Mouse (Mus musculus) cerebellum, adult (tissue): ENCODE results near the gene Wnt3a.
"Not testable (repeated sequence)": the region's sequence is repeated elsewhere in the genome, so short reads cannot be mapped to it uniquely, and the experiment has no call there.

ENCODE experiments used
- ATAC-seq: cut with Nextera tagmentation; 2 replicates; pipeline ENCODE4 v1.9.2; 2017; ENCODE audit warnings: mild to moderate bottlenecking, moderate library complexity, mixed read lengths; ENCODE audit not compliant: insufficient number of reproducible peaks, low FRiP score, low TSS enrichment

The Wnt3a gene

DNA sequence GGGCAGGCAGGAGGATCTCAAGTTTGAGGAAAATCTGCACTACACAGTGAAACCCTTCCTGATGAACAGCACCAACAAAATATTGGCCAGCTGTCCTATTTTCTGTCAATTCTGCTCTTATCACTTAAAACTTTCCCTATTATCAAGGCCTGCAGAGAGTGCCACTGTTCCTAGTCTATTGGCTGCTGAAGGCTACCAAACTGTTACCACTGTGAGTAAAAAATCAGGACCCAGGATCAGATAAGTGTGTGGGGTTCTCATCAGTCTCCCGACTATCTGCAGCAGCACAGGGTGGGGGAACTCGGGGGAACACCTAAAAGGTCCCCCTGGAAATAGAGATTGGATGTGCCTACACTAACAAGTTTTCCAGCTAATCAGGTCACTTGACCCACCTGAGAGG, 65.4 kb downstream of the Wnt3a start:
- no peak for ATAC-seq

DNA sequence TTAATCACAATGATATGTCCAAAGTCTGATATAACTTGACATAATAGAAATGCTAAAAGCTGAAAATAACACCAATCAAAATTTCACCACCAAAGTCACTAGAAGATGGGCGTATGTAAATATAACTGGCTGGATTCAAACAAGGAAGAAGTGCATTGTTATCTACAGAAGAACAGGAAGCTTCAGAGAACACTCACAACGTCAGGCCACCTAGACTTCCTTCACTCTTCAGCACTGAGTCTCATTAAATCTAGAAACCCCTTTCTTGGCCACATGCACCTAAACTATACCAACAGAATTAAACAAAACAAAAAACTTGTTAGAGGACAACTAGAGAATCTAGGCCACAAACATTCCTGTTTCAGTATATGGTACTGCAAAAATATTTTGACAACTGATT, 66.1 kb downstream of the Wnt3a start:
- ATAC-seq, result no peak

- ATAC-seq, result no peak
Observed at GRCm38 (mm10) chr11:59224025-59224424, 66.5 kb downstream of the Wnt3a start.

DNA sequence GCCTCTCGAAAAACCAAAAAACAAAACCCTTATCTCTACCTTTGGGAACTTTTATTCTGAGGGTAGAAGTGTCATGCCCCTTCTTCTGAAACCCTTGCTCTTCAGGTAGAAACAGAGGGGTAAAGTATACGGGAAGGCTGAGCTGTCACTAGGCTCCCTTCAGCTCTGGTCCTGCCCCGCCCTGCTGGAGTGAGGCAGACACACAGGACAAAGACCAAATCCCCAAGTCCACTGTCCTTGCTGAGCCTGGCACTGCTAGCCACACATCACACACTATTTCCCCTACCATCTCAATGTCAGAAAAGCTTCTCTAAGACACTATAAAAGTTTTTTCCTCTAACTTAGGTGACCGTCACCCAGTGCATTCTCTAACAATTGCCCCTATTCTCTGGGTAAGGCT, 68.2 kb downstream of the Wnt3a start:
- ATAC-seq, result no peak

GRCm38 (mm10) chr11:59221604-59222003, 68.9 kb downstream of the Wnt3a start:
- ATAC-seq, result no peak

GRCm38 (mm10) chr11:59219064-59219463, 71.5 kb downstream of the Wnt3a start:
- ATAC-seq, result no peak

- no peak for ATAC-seq
Observed at GRCm38 (mm10) chr11:59218389-59218998, 72.1 kb downstream of the Wnt3a start.

- no peak for ATAC-seq
Observed at GRCm38 (mm10) chr11:59216955-59217354, 73.6 kb downstream of the Wnt3a start.

GRCm38 (mm10) chr11:59212892-59213494, 77.6 kb downstream of the Wnt3a start:
- ATAC-seq, result no peak

DNA sequence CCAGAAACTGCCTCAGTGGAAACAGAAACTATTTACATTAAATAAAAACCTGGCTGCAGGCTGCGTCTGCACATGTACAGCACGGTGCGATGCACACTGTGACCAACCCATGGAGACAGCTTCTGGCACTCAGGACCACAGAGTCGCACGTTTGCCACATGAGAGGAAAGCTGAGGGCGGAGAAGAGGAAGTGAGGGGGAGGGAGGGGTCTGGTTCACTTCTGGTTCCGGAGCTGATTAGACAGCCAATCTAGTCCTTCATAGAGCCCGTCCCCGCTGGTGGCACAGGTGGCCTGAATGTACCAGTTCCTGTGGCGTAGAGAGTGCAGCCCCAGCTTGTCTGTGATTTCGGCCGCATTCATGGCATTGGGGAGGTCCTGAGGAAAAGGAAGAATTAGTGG, 78.2 kb downstream of the Wnt3a start:
- ATAC-seq, result not testable (repeated sequence)

DNA sequence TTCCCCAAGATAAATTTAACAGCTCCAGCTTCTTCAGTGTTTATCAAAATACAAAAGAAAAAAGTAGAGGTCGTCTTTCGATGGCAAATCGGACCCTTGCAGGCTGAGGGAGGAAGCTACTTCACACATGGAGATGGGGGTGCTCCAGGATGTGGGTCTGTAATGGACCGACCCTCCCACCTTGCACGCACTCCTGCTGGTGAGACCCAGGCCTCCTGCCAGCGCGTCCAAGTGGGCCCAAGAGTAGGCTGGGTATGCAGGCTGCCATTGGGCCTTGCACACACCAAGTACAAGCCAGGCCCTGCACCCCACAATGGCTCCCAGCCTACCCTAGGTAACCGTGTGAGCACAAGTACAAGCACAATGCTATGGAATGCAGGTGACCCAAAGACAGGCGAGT, 79.0 kb downstream of the Wnt3a start:
- not testable (repeated sequence) for ATAC-seq

GRCm38 (mm10) chr11:59210020-59210419, 80.5 kb downstream of the Wnt3a start:
- ATAC-seq, result no peak

DNA sequence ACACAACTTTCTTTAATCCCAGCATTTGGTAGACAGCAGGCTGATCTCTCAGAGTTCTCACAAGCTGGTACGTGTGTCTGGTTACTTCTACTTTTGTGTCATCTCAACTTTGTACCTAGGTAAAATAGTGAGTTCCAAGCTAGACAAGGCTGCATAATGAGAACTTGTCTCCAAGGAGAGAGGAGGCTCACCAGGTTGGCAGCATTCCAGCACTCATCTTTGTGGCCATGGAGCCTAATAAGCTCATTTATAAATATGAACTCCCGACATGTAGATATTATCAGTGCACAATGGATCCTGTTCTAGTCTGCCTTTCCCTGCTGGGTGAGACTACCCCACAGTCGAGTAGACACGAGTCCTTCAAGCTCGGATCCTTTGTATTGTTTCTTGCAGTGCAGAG, 81.0 kb downstream of the Wnt3a start:
- ATAC-seq, result no peak

- ATAC-seq, result peak; percentile 37
Observed at GRCm38 (mm10) chr11:59209003-59209441, 81.5 kb downstream of the Wnt3a start.

- peak; percentile 73 for ATAC-seq
Observed at GRCm38 (mm10) chr11:59208153-59208831, 82.3 kb downstream of the Wnt3a start, which contains the start of gene 2310033P09Rik. 2310033P09Rik (plus strand) TSS chr11:59208321.

DNA sequence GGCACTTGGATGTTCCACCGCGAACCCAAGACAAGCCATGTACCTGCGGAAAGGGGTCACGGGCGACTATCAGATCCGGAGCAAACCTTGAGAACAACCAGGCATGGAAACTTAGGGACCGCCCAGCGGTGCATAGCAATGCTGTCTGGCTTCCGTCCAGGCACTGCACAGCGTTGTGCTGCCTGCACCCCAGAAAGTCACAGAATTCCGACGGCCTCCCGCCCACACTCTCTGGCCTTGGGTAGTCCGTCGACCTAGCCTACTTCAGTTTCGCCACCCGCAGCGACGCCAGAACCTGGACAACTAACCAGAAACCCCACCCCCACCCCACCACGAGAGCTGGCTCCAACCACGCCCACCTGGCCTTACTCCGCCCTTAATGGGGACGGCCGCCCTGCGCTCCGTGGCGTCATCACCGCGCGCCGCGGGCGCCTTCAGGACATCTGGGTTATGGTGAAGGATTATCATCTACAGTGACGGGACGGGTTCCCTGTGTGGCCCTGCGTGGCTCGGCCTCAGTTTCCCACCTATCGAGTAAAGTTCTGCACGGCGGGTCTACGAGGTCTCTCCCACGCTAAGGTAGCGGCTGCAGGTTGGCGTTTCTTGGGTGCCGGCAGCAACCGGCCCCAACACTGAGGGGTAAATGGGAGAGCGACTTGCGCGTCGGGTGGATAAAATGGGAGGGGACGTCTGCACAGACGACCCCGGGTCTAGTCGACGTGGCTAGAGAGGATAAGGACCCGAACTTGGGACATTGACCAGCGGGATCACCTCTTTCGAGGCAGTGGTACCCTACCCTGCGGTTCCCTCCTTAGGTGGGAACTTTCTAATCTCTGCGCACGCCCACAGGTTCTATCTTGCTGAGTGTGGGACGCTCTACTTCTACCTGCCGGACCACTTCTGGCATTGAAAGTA, 88.2 kb downstream of the Wnt3a start, which contains the start of gene Mrpl55:
Gene Mrpl55 (plus strand): TSS at position 406 of the 915 bp plus-strand sequence.
- peak; percentile 79; the same call in 1 of the 2 replicates for ATAC-seq

- ATAC-seq, result no peak
Observed at GRCm38 (mm10) chr11:59201216-59202002, 89.1 kb downstream of the Wnt3a start.
